Mouse (Mus musculus): Measurements from ENCODE around the gene Ehd1. TPM values are rescaled to one million over a fixed set of nuclear protein-coding genes. Genes with fewer than 3 reads are reported as not detected.

The Ehd1 gene
- polyA plus RNA-seq, 1 experiment from 2014 or later: 44.9 TPM

- WGBS: 25% methylated on average over 6 of the region's 6 CpGs
- Histone ChIP-seq H3K27ac (ENCODE audit: low read length) (peak overlapping the region; percentile 75; the same call in 1 of the 2 replicates), H3K9ac (replicated peaks; ENCODE audit: low read depth, low read length) (peak overlapping the region; percentile 80; the same call in 1 of the 2 replicates), H3K9me3 (ENCODE audit: control insufficient read depth, low read depth, low read length) (no peaks in the 10 kb centered on the region), H3K4me2 (replicated peaks; ENCODE audit: low read depth, low read length) (peak overlapping the region; percentile 88), H3K36me3 (ENCODE audit: control insufficient read depth, insufficient read depth, low read length) (peaks cover 25% of the 10 kb centered on the region; the same call in 1 of the 2 replicates), H3K27me3 (ENCODE audit: control insufficient read depth, insufficient read depth, low read length) (no peaks in the 10 kb centered on the region), H3K4me1 (ENCODE audit: control insufficient read depth, insufficient read depth, low read length) (peaks cover 32% of the 10 kb centered on the region), H3K4me3 (ENCODE audit: low read depth, low read length) (peak overlapping the region; percentile 82)
- no peak for ATAC-seq (ENCODE audit: insufficient number of reproducible peaks, insufficient read depth, low FRiP score, low read depth)
Measured at GRCm38 (mm10) chr19:6278439-6279073, 2.0 kb downstream of the Ehd1 start.

GRCm38 (mm10) chr19:6279481-6280144, 3.1 kb downstream of the Ehd1 start:
- Histone ChIP-seq H3K9ac (replicated peaks; ENCODE audit: low read depth, low read length) (0 out of 2 replicates have a peak overlapping the region, but pooled peaks have one; percentile 7), H3K27me3 (ENCODE audit: control insufficient read depth, insufficient read depth, low read length) (no peaks in the 10 kb centered on the region), H3K4me3 (ENCODE audit: low read depth, low read length) (peak overlapping the region; percentile 82; the same call in 1 of the 2 replicates), H3K4me1 (ENCODE audit: control insufficient read depth, insufficient read depth, low read length) (peaks cover 32% of the 10 kb centered on the region), H3K27ac (ENCODE audit: low read length) (0 out of 2 replicates have a peak overlapping the region, but pooled peaks have one; percentile 0), H3K36me3 (ENCODE audit: control insufficient read depth, insufficient read depth, low read length) (peaks cover 26% of the 10 kb centered on the region; the same call in 1 of the 2 replicates), H3K9me3 (ENCODE audit: control insufficient read depth, low read depth, low read length) (no peaks in the 10 kb centered on the region), H3K4me2 (replicated peaks; ENCODE audit: low read depth, low read length) (peak overlapping the region; percentile 88)
- ATAC-seq (ENCODE audit: insufficient number of reproducible peaks, insufficient read depth, low FRiP score, low read depth): no peak
- 84% methylated on average over 6 of the region's 6 CpGs for WGBS

GRCm38 (mm10) chr19:6280554-6280953, 4.0 kb downstream of the Ehd1 start:
- no peak overlapping the region for H3K4me3 ChIP-seq (ENCODE audit: low read depth, low read length)
- no peak overlapping the region for H3K9ac ChIP-seq (replicated peaks; ENCODE audit: low read depth, low read length)
- peaks cover 33% of the 10 kb centered on the region; the same call in 1 of the 2 replicates for H3K36me3 ChIP-seq (ENCODE audit: control insufficient read depth, insufficient read depth, low read length)
- H3K9me3 ChIP-seq (ENCODE audit: control insufficient read depth, low read depth, low read length): no peaks in the 10 kb centered on the region
- H3K4me1 ChIP-seq (ENCODE audit: control insufficient read depth, insufficient read depth, low read length): peaks cover 39% of the 10 kb centered on the region
- no peaks in the 10 kb centered on the region for H3K27me3 ChIP-seq (ENCODE audit: control insufficient read depth, insufficient read depth, low read length)
- no peak for ATAC-seq (ENCODE audit: insufficient number of reproducible peaks, insufficient read depth, low FRiP score, low read depth)
- no peak overlapping the region for H3K4me2 ChIP-seq (replicated peaks; ENCODE audit: low read depth, low read length)
- WGBS: 84% methylated on average over 7 of the region's 7 CpGs
- H3K27ac ChIP-seq (ENCODE audit: low read length): no peak overlapping the region

GRCm38 (mm10) chr19:6281122-6282020, 4.8 kb downstream of the Ehd1 start:
- Histone ChIP-seq H3K36me3 (ENCODE audit: control insufficient read depth, insufficient read depth, low read length) (peaks cover 33% of the 10 kb centered on the region; the same call in 1 of the 2 replicates), H3K9ac (replicated peaks; ENCODE audit: low read depth, low read length) (no peak overlapping the region), H3K27me3 (ENCODE audit: control insufficient read depth, insufficient read depth, low read length) (no peaks in the 10 kb centered on the region), H3K4me3 (ENCODE audit: low read depth, low read length) (no peak overlapping the region), H3K4me2 (replicated peaks; ENCODE audit: low read depth, low read length) (no peak overlapping the region), H3K4me1 (ENCODE audit: control insufficient read depth, insufficient read depth, low read length) (peaks cover 40% of the 10 kb centered on the region), H3K27ac (ENCODE audit: low read length) (no peak overlapping the region), H3K9me3 (ENCODE audit: control insufficient read depth, low read depth, low read length) (no peaks in the 10 kb centered on the region)
- ATAC-seq (ENCODE audit: insufficient number of reproducible peaks, insufficient read depth, low FRiP score, low read depth): no peak
- WGBS: 73% methylated on average over 14 of the region's 14 CpGs

- WGBS: 74% methylated on average over 5 of the region's 5 CpGs
- H3K4me1 ChIP-seq (ENCODE audit: control insufficient read depth, insufficient read depth, low read length): peaks cover 35% of the 10 kb centered on the region
- H3K27ac ChIP-seq (ENCODE audit: low read length): no peak overlapping the region
- H3K4me3 ChIP-seq (ENCODE audit: low read depth, low read length): no peak overlapping the region
- no peak for ATAC-seq (ENCODE audit: insufficient number of reproducible peaks, insufficient read depth, low FRiP score, low read depth)
- no peak overlapping the region for H3K9ac ChIP-seq (replicated peaks; ENCODE audit: low read depth, low read length)
- peaks cover 33% of the 10 kb centered on the region; the same call in 1 of the 2 replicates for H3K36me3 ChIP-seq (ENCODE audit: control insufficient read depth, insufficient read depth, low read length)
- no peak overlapping the region for H3K4me2 ChIP-seq (replicated peaks; ENCODE audit: low read depth, low read length)
- no peaks in the 10 kb centered on the region for H3K27me3 ChIP-seq (ENCODE audit: control insufficient read depth, insufficient read depth, low read length)
- no peaks in the 10 kb centered on the region for H3K9me3 ChIP-seq (ENCODE audit: control insufficient read depth, low read depth, low read length)
Measured at GRCm38 (mm10) chr19:6283001-6283400, 6.5 kb downstream of the Ehd1 start.

- Histone ChIP-seq H3K9me3 (ENCODE audit: control insufficient read depth, low read depth, low read length) (no peaks in the 10 kb centered on the region), H3K4me2 (replicated peaks; ENCODE audit: low read depth, low read length) (0 out of 2 replicates have a peak overlapping the region, but pooled peaks have one; percentile 10), H3K27me3 (ENCODE audit: control insufficient read depth, insufficient read depth, low read length) (no peaks in the 10 kb centered on the region), H3K9ac (replicated peaks; ENCODE audit: low read depth, low read length) (no peak overlapping the region), H3K36me3 (ENCODE audit: control insufficient read depth, insufficient read depth, low read length) (peaks cover 36% of the 10 kb centered on the region; the same call in 1 of the 2 replicates), H3K27ac (ENCODE audit: low read length) (no peak overlapping the region; the same call in 1 of the 2 replicates), H3K4me3 (ENCODE audit: low read depth, low read length) (no peak overlapping the region), H3K4me1 (ENCODE audit: control insufficient read depth, insufficient read depth, low read length) (peaks cover 20% of the 10 kb centered on the region)
- peak; percentile 69 for ATAC-seq (ENCODE audit: insufficient number of reproducible peaks, insufficient read depth, low FRiP score, low read depth)
- WGBS: 77% methylated on average over 12 of the region's 12 CpGs
Measured at GRCm38 (mm10) chr19:6284502-6284901, 8.0 kb downstream of the Ehd1 start.

GRCm38 (mm10) chr19:6285226-6285625, 8.7 kb downstream of the Ehd1 start:
- no peak overlapping the region for H3K4me2 ChIP-seq (replicated peaks; ENCODE audit: low read depth, low read length)

More at GRCm38 (mm10) chr19:6285226-6285625, 8.7 kb downstream of the Ehd1 start:
- 66% methylated on average over 8 of the region's 8 CpGs for WGBS
- Histone ChIP-seq H3K9ac (replicated peaks; ENCODE audit: low read depth, low read length) (no peak overlapping the region), H3K36me3 (ENCODE audit: control insufficient read depth, insufficient read depth, low read length) (peaks cover 36% of the 10 kb centered on the region; the same call in 1 of the 2 replicates), H3K27me3 (ENCODE audit: control insufficient read depth, insufficient read depth, low read length) (no peaks in the 10 kb centered on the region), H3K27ac (ENCODE audit: low read length) (no peak overlapping the region; the same call in 1 of the 2 replicates), H3K4me3 (ENCODE audit: low read depth, low read length) (no peak overlapping the region), H3K9me3 (ENCODE audit: control insufficient read depth, low read depth, low read length) (no peaks in the 10 kb centered on the region), H3K4me1 (ENCODE audit: control insufficient read depth, insufficient read depth, low read length) (peaks cover 15% of the 10 kb centered on the region)
- ATAC-seq (ENCODE audit: insufficient number of reproducible peaks, insufficient read depth, low FRiP score, low read depth): no peak; the same call in 1 of the 2 replicates
